Mouse (Mus musculus) layer of hippocampus, postnatal 25 days (tissue): Measurements from ENCODE around the gene Klhl29. TPM values are rescaled to one million over a fixed set of nuclear protein-coding genes. Genes with fewer than 3 reads are reported as not detected.

ENCODE experiments used
- DNase-seq, 2 experiments: peaks; one replicate each; pipeline ENCODE4 v3.0.0; 2022; ENCODE audit warnings: mixed read lengths in 2 of 2, low spot score in 1 of 2; ENCODE audit errors: extremely low spot score in 1 of 2
- total RNA-seq, 2 experiments: library from RNA; stranded (reverse); gene quantifications; 2 replicates each; pipeline ENCODE4 v1.2.3; 2021

Gene Klhl29
- total RNA-seq, 2 experiments from 2014 or later: 37.5 to 39.5 TPM

DNA sequence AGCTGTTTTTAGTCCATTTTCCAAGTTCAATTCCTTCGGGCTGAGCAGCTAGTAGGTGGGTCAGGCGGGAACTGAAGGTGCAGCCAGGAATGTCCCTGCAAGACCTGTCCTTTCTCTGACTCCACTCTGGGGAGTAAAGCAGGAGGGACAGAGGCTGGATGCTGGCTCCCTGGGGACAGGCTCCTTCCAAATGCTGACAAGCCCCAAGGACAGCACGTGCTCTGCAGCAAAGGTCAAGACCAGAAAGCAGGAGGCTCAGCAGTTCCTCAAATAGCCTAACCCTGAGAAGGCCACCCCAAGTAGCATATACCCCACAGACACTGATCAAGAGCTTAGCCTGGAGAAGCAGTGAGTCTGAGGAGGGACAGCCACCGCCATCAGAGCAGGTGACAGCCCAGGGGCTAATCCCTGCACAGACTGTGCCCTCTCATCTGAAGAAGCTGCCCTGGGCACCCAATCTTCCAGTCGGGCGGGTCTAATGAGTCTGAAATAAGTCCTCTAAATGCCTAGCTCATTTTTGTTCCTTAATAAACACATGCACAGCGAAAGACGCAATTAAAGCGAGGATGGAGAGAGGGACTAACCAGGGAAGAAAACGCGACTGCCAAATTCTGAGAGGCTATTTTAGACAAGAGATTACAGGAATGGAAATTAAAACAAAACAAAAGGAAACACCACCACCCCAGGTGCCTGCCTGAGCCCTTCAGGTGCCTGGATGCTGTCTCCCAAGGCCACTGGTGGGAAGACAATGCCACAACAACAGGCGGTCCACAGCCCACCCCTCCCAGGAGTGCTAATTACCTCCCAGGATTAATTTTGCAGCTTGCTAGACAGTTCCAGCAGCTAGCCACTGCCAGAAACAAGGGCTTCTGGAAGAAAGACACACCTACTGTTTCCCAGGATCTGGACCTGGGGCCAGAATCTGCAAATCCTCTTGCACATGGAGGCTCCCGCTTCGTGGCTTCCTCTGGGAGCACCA is 148.5 kb downstream of the Klhl29 start:
- no peak for DNase-seq

DNA sequence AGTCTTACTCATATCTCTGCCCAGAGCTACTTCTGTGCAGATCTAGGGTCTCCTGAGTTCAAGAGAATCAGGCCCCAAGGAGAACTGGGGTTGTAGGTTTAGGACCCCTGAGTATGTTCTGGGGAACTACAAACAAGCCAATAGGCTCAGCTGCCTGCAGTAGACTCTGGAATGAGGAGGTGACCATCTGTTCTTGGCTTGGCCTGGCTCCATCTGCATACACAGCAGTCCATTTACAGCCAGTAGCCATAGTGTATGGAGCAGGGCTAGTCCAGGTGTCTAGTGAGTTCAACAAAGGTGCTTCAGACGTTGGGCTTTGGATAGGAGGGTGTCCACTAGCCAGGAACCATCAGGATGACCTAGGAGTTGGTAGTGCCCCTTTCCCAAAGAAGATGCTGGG is 151.9 kb downstream of the Klhl29 start:
- DNase-seq: no peak

DNA sequence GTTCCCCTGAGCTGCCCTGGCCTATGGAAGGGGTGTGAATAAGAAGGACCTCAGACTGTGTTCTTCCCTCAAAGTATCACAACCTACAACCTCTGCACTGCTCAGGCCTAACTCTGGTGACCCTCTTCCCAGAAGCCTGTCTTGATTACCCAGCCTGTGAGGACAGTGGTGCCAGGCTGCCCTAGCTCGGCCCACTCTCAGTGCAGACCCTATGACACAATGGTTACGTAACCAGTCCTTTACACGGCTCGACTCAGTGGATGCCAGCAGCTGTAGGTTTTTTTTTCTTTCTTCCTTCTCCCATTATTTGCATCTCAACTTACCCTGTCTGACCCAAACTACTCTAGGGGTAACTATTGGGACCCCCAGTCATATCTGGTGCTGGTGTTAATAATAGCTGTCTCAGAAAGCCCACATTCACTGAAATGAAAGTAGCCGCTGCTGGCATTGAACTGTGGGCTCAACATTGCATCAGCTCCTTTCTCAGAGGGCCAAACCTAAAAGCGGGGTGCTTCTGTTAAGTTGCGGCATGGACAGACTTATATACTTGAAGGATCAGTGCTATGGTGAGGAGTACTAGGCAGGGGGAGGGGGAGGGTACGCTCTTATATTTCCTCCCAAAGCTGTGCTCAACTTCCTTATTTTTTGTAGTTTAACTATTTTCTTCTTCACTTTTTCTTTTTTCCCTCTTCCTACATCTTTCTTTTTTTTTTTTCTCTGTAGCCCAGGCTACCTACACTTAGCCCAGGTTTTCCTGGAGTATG is 152.9 kb downstream of the Klhl29 start:
- no peak for DNase-seq

DNA sequence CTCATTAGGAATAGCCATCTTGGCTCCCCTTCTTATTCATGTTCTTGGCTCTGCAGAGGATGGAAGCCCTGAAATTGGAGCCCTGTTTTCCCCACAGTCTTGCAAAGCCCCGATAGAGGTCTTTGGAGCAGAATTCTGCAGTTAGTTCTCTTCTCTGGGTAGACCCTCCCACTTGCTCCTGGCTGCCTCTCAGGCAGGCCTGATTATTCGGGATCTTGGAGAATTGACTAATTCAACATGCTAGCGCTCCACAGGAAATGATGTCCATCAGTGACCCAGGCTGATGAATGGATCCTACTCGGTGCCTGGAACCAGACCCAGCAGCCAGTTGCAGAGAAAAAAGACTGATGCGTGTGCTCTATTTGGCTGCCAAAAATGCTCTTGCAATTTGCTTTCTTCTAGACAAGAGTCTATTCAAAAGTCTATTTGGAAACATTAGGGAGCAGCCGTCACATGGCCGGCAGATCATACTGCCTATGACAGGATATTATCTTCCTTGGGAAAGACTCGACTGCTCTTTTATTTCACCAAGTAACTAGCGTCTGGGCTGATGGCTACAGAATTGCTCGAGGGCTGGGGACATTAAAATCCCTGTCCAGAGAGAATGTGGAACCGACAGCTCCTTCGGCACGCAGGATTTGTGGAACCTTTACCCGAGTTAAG is 155.4 kb downstream of the Klhl29 start:
- DNase-seq: no peak

DNA sequence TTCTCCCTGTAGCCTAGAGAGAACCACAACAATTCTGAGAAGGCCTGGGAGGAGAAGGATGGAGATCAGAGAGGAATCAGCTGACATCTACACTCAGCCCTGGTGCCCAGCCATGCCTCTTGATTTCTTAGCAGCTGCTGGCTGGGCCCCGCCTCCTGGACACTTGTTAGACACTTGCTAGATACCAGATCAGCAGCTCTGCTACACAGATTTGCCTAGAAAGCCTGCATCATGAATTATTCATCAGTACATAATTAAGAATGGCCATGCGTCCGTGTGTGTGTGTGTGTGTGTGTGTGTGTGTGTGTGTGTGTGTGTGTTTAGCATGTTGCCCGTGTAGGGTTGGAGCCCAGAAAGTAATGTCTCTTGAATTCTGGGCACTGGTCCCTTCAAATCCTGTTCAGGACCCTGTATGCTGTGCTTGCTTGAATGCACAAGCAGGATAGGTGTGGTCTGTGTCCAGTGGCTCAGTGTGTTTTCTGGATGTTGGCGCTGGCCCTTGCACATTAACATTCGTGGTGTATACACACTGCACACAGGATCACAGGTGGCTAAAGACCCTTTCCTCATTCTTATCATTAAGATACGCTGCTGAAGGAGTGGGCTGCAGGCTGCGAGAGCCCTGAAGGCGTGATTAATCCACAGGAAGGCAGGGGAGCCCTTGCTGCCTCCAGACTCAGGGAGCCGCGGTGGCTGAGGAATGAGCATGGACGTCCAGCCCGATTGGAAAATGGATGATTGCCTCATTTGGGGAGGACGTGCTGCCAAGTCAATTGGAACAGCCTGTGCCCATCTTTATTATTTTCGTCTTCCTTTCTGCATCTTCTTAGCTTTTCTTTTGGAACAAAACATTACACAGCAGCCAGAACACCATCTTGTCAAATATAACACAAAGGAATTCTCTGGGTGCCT is 159.4 kb downstream of the Klhl29 start:
- DNase-seq: no peak

DNA sequence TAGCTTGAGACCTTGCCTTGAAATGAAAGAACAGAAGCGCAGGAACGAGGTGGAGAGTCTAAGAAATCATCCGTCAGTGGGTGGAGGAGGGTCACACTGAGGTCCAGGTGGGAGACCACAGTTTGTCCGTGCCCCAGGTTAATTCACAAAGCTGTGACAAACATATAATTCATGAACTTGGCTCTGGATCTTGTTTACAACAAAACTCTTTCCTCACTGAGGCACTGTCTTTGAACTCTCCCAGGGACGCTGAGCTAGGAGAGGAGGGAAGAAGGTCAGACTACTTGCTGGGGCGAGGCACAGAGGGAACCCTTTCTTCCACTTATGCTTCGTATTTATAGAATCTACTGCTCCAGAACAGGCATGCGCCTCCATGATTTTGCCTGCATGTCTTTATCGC is 161.2 kb downstream of the Klhl29 start:
- DNase-seq: no peak

DNA sequence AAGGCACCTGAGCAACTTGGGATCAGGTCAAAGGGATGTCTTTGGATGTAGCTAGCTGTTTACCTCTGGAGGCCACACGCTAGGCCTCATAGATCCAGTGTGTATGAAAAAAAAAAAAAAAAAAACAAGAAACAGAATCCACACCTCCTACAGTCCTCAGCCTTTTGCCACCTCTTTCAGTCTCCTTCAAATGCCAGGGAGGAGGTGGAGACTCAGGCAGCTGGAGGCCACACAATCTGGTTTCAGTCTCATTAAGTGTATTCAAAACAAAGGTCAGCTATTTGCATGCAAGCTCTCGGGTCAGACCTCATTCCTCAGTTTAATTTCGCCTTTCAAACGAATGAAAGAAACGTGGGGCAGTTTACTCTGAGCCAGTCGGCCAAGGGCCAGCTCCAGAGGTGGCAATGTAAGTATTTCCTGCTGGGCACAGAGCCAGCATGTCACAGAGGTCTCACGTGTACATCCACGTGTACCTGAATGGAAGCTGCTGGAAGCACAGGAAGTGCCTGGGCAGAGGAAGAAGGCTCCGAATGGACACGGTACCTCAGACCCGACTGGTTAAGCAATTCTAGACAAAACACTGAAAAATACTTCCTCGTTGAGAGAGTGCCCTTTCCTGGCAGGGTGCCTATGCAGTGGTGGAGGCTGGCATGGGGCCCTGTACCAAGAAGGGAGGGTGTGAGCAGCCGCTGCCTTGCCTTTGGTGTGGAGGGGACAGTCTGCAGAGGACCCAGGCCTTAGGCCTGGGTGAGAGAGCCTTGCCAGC is 162.0 kb downstream of the Klhl29 start:
- DNase-seq: peak in 1 of 2 experiments; percentile 62

DNA sequence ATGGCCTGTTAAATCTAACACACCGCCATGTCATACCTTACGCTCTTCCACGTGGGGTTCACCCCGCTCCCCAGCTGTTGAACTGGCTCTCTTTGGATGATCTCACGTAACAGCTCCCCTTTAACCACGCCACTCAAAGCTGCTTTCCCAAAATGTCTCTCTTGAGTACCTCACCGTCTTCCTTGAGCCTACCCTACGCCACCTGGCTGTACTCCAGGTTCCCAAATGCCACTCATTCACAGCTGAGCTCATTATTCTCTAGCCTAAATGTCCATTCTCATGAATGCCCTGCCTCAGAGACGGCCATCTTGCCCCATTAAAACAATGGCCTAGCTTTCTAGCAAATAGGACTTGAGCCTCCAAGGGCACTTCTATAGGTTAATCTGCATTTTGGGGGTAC is 163.6 kb downstream of the Klhl29 start:
- DNase-seq: no peak

DNA sequence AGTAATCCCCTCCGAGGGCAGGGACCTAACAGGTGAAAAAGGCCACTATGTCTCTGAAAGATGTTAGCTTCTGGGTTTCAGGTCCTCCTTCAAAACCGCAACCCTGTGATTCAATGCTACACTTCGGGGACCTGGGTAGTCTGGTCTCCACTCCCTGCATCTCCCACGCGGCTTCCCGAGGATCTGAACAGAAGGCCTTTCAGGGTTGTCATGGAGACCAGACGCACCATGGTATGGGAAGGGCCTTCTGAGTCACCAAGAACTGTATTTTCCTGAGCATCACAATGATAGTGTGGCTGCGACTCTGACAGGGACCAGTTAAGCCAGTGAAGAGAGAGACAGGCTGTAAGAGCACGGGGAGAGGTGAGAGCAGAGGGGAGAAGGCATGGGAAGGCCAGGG is 164.7 kb downstream of the Klhl29 start:
- DNase-seq: peak; percentile 43 to 45

DNA sequence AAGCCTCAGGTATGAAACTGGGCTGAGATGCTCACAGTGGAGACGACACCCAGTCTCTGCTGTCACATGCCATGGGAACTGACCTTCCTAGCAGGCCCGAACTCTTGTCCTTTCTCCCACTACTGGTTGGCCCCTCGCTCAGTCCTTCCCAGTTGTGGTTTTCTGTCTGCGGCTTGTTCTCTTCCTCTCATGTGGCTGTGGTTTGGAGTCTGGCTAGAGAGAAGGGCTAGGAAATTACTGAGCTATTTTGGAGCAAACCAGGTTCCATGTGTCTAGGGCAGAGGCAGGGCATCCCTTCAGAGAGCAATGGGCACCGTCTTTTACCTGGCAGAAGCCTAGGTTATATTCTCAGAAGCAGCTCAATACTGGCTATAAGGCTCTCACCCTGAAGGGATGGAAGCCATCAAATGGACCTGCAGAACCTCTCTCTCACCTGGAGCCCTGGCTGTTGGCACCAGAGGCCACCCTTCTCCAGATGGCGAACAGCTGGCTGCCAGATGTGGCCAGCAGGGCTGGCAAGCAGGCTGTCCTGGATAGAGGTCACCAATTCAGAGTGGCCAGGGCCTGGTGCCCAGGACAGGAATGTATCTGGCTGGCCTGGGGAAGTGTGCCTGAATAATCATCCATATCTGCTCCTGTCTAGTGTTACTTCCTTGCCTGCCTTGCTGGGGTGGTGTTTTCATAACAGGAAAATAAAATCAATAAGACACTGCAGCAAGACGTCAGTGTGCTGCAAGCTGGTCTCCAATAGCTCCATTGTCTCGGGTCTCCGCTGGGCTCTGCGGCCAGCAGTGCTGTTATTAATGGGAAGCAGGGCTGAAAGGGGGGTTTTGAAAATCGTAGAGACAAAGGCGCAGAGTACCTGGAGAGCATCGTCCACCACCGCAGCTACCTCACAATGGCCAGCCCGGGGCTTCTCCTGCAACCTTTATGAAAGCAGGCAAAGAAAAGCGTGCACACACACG is 167.3 kb downstream of the Klhl29 start:
- DNase-seq: no peak

DNA sequence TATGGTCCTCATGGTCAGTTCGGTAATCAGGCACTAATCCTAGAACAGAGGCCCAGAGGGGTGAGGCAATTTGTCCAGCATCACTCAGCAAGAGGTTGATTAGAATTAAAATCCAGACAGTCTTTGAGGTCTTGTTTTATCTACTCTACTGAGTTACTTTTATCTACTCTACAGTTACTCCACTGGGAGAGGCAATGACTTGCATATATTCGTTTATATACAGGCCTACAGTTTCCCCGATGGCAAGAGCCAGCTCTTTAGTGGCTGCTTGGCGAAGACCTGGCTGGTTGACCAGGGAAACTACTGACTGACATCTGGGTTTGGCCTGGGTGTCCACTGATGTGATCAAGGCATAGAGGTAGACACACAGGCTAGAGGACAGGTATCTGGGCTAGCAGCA is 168.3 kb downstream of the Klhl29 start:
- DNase-seq: no peak

DNA sequence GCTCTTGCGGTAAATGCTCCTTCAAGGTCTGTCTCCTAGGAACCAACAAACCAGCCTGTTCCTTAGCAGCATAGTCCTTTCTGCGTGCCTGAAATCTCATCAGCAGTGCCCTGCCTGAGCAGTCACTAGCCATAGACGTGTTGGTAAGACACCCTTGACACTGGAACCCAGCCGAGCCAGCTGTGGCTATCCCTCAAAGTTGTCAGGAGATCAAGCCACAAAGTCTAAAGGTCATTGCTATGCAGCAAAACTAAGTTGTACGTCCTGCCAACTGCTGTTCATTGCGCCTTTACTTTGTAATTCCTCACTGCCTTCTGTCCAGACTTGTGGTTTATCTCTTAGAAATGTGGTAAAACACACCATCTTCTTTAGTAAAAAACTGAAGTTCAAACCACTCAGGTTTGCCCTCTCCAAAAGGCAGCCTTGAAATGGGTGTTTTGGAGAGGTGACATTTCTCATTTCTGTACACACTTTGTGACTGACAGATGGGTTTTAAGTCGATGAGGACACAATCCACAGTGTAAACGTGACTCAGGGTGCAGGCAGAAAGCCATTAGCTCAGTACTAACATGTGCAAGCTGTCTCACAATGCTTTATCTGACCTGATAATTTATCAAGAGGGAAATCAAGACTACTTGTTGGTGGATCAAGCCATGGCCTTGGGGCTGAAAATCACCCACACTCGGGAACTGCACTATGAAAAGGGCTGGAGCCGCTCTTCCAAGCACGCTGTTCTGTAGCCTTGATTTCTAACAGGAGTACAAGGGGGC is 171.2 kb downstream of the Klhl29 start:
- DNase-seq: no peak

DNA sequence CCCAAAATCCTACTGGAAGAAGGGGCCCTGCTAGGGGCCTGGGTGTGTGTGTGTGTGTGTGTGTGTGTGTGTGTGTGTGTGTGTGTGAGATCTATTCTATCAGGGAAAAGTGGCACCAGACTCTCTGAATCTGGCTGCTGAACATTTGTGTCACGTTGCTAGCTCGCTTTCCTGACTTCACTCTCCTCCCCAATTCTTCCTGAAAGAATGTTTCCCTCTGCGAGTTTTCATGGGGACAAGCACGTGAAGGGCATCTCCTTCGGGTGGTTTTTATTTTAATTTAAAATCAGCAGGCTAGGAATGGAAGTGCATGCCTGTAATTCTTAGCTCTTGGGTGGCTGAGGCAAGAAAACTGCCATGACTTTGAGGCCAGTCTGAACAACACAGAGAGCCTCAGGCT is 172.1 kb downstream of the Klhl29 start:
- DNase-seq: no peak

DNA sequence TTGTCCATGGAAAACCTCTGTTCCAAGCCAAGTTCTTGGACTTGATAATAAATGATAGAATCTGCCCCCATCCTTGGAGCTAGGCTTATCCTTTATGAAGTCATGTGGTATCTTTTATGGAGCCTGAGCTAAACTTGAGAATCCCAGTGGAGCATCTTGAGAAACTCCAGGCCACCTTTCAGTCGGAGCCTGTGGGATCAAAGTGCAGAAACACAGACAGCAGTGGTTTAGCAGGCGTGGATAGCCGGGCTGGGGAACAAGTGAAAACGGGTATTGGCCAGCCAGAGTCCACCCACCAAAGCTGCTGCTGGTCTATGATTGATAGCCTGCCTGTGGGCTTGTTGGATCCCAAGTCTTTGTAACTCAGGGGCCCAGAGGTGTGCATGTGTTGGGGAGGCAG is 177.2 kb downstream of the Klhl29 start:
- DNase-seq: no peak

DNA sequence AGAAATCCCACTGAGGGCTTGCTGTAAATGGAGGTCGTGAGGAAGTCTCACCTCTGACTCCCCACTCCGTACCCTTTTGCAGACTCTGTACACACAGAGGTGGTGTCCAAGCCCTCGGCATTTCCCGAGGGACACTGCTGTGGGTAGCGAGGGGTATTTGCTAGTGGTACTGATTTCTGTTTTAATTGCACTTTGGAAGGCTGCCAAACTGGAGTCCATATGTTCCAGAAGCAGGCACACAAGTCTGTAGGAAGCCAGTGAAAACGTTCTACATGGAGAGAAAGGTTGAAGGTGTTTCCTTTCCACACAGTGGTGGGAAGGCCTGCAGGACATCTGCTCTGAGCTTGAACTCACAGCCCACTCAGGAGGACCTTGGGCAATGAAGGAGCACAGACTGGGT is 181.3 kb downstream of the Klhl29 start:
- DNase-seq: no peak

DNA sequence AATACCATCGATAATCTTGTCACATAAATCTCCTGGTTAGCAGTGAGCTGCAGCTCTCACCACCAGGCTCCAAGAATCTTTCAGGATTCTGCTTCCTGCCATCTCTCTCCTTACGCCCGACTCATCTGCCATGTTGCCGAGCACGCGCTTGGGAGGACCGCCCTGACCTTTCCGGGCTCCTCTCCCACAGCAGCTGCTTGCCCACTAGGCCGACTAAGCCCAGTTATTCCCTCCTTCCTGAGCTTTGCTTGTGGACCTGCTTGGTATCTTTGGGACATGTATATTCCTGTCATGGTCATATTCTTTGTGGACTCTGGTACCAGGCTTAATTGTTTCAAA is 183.1 kb downstream of the Klhl29 start:
- DNase-seq: no peak

DNA sequence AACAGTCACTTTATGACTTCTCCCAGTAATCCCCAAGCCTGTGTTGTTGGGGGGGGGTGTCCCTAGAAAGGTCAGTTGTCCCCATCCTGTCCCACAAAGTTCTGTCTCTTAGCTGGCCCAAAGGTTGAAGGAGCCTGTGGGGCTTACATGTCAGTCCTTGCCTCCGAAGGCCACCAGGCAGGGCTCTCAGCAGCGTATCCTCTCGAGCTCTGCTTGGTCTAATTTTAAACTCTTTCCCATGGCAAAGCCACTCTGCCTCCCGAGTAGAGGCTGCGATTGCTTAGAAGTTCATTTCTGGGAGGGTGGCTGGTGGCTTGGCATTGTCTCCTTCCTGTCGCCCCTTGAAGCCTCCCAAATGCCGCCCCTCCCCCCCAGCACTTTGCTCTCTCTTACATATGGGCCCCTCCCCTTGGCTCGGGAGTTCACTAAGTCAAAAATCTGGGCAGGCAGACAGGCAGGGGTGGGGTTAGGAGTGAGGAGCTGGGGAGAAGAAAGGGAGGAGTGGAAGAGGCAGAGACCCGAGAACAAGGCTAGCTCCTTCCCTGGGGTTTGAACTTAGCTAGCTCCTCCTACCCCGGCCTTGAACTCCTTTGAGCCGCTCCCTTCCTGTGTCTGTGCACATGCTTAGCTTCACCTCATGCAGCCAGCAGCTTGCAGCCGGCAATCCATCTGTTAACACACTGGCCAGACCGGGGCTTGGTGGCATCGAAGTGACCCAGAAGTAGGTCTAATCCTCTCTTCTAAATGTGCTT is 183.7 kb downstream of the Klhl29 start:
- no peak for DNase-seq
